Mouse (Mus musculus): Measurements from ENCODE around the gene Dpp8. TPM values are rescaled to one million over a fixed set of nuclear protein-coding genes. Genes with fewer than 3 reads are reported as not detected.

Dpp8 gene
- polyA plus RNA-seq, 1 experiment from 2014 or later: 34.8 TPM

GRCm38 (mm10) chr9:65113694-65114093 is 81.5 kb downstream of the Dpp8 start:
- no peak overlapping the region for H3K27ac ChIP-seq (ENCODE audit: low read depth)
- H3K9ac ChIP-seq: no peak overlapping the region
- peaks cover 16% of the 10 kb centered on the region; the same call in 1 of the 2 replicates for H3K36me3 ChIP-seq (ENCODE audit: insufficient read depth)
- TF ChIP-seq CTCF (IDR thresholded peaks at IDR 0.05; ENCODE audit: low read depth): no peak
- H3K4me3 ChIP-seq (ENCODE audit: low read depth, low read length): no peak overlapping the region
- no peaks in the 10 kb centered on the region for H3K9me3 ChIP-seq (ENCODE audit: low read depth, low read length)
- no peak for ATAC-seq (ENCODE audit: insufficient read depth)
- no peaks in the 10 kb centered on the region for H3K27me3 ChIP-seq (ENCODE audit: insufficient read depth, low read length)
- WGBS: 75% methylated on average over 2 of the region's 2 CpGs
- H3K4me1 ChIP-seq (ENCODE audit: insufficient read depth): peaks cover 9% of the 10 kb centered on the region; the same call in 1 of the 2 replicates
- no peak overlapping the region for H3K4me2 ChIP-seq
- DNase-seq: no peak

- Histone ChIP-seq H3K4me1 (ENCODE audit: insufficient read depth) (no peaks in the 10 kb centered on the region; the same call in 1 of the 2 replicates), H3K9ac (no peak overlapping the region), H3K36me3 (ENCODE audit: insufficient read depth) (peaks cover 17% of the 10 kb centered on the region; the same call in 1 of the 2 replicates), H3K4me3 (ENCODE audit: low read depth, low read length) (no peak overlapping the region), H3K27me3 (ENCODE audit: insufficient read depth, low read length) (no peaks in the 10 kb centered on the region), H3K4me2 (no peak overlapping the region), H3K9me3 (ENCODE audit: low read depth, low read length) (no peaks in the 10 kb centered on the region), H3K27ac (ENCODE audit: low read depth) (no peak overlapping the region)
- DNase-seq (no peak), ATAC-seq (ENCODE audit: insufficient read depth) (no peak)
- WGBS: 75% methylated on average over 2 of the region's 2 CpGs
- no peak for TF ChIP-seq CTCF (IDR thresholded peaks at IDR 0.05; ENCODE audit: low read depth)
Measured at GRCm38 (mm10) chr9:65115891-65116290, 83.7 kb downstream of the Dpp8 start.

- Histone ChIP-seq H3K27me3 (ENCODE audit: insufficient read depth, low read length) (no peaks in the 10 kb centered on the region), H3K36me3 (ENCODE audit: insufficient read depth) (peaks cover 24% of the 10 kb centered on the region; the same call in 1 of the 2 replicates), H3K4me2 (no peak overlapping the region), H3K9me3 (ENCODE audit: low read depth, low read length) (no peaks in the 10 kb centered on the region), H3K9ac (no peak overlapping the region), H3K27ac (ENCODE audit: low read depth) (no peak overlapping the region), H3K4me1 (ENCODE audit: insufficient read depth) (no peaks in the 10 kb centered on the region; the same call in 1 of the 2 replicates), H3K4me3 (ENCODE audit: low read depth, low read length) (no peak overlapping the region)
- DNase-seq (no peak), ATAC-seq (ENCODE audit: insufficient read depth) (no peak)
- TF ChIP-seq CTCF (IDR thresholded peaks at IDR 0.05; ENCODE audit: low read depth): no peak
- WGBS: 69% methylated on average over 2 of the region's 2 CpGs
Measured at GRCm38 (mm10) chr9:65117516-65117915, 85.3 kb downstream of the Dpp8 start.

- no peak overlapping the region for H3K9ac ChIP-seq
- H3K4me3 ChIP-seq (ENCODE audit: low read depth, low read length): no peak overlapping the region
- no peaks in the 10 kb centered on the region for H3K9me3 ChIP-seq (ENCODE audit: low read depth, low read length)
- H3K36me3 ChIP-seq (ENCODE audit: insufficient read depth): peaks cover 34% of the 10 kb centered on the region
- TF ChIP-seq CTCF (IDR thresholded peaks at IDR 0.05; ENCODE audit: low read depth): peak; percentile 94
- H3K27ac ChIP-seq (ENCODE audit: low read depth): no peak overlapping the region
- H3K4me2 ChIP-seq: no peak overlapping the region
- ATAC-seq (ENCODE audit: insufficient read depth): peak; percentile 71; the same call in 1 of the 2 replicates
- peaks cover 7% of the 10 kb centered on the region; the same call in 1 of the 2 replicates for H3K27me3 ChIP-seq (ENCODE audit: insufficient read depth, low read length)
- WGBS: 13% methylated on average over 3 of the region's 3 CpGs
- peak; percentile 93 for DNase-seq
- no peaks in the 10 kb centered on the region for H3K4me1 ChIP-seq (ENCODE audit: insufficient read depth)
Measured at GRCm38 (mm10) chr9:65120935-65121334, 88.7 kb downstream of the Dpp8 start.

GRCm38 (mm10) chr9:65122545-65122944 is 90.3 kb downstream of the Dpp8 start:
- DNase-seq: peak; percentile 51
- no peak overlapping the region for H3K27ac ChIP-seq (ENCODE audit: low read depth)
- ATAC-seq (ENCODE audit: insufficient read depth): peak; percentile 15; the same call in 1 of the 2 replicates
- peak overlapping the region; percentile 29; the same call in 1 of the 2 replicates for H3K4me2 ChIP-seq
- no peaks in the 10 kb centered on the region for H3K4me1 ChIP-seq (ENCODE audit: insufficient read depth)
- H3K4me3 ChIP-seq (ENCODE audit: low read depth, low read length): no peak overlapping the region
- H3K36me3 ChIP-seq (ENCODE audit: insufficient read depth): peaks cover 43% of the 10 kb centered on the region
- peaks cover 7% of the 10 kb centered on the region; the same call in 1 of the 2 replicates for H3K27me3 ChIP-seq (ENCODE audit: insufficient read depth, low read length)
- no peak for TF ChIP-seq CTCF (IDR thresholded peaks at IDR 0.05; ENCODE audit: low read depth)
- H3K9ac ChIP-seq: no peak overlapping the region; the same call in 1 of the 2 replicates
- H3K9me3 ChIP-seq (ENCODE audit: low read depth, low read length): no peaks in the 10 kb centered on the region
- WGBS: 15% methylated on average over 18 of the region's 18 CpGs

GRCm38 (mm10) chr9:65123552-65124168 is 91.4 kb downstream of the Dpp8 start:
- Histone ChIP-seq H3K9me3 (ENCODE audit: low read depth, low read length) (no peaks in the 10 kb centered on the region), H3K4me1 (ENCODE audit: insufficient read depth) (no peaks in the 10 kb centered on the region), H3K4me2 (peak overlapping the region; percentile 83), H3K27me3 (ENCODE audit: insufficient read depth, low read length) (peaks cover 7% of the 10 kb centered on the region; the same call in 1 of the 2 replicates), H3K9ac (peak overlapping the region; percentile 51), H3K36me3 (ENCODE audit: insufficient read depth) (peaks cover 38% of the 10 kb centered on the region), H3K4me3 (ENCODE audit: low read depth, low read length) (peak overlapping the region; percentile 35), H3K27ac (ENCODE audit: low read depth) (no peak overlapping the region)
- TF ChIP-seq CTCF (IDR thresholded peaks at IDR 0.05; ENCODE audit: low read depth): peak; percentile 83
- DNase-seq: peak; percentile 85
- WGBS: 9% methylated on average over 47 of the region's 48 CpGs
- peak; percentile 62 for ATAC-seq (ENCODE audit: insufficient read depth)

- peak; percentile 22; the same call in 1 of the 2 replicates for ATAC-seq (ENCODE audit: insufficient read depth)
- Histone ChIP-seq H3K4me1 (ENCODE audit: insufficient read depth) (no peaks in the 10 kb centered on the region), H3K36me3 (ENCODE audit: insufficient read depth) (peaks cover 40% of the 10 kb centered on the region), H3K27ac (ENCODE audit: low read depth) (no peak overlapping the region), H3K4me3 (ENCODE audit: low read depth, low read length) (peak overlapping the region; percentile 14), H3K4me2 (peak overlapping the region; percentile 52), H3K9ac (0 out of 2 replicates have a peak overlapping the region, but pooled peaks have one; percentile 10), H3K9me3 (ENCODE audit: low read depth, low read length) (no peaks in the 10 kb centered on the region), H3K27me3 (ENCODE audit: insufficient read depth, low read length) (peaks cover 7% of the 10 kb centered on the region; the same call in 1 of the 2 replicates)
- peak; percentile 72 for DNase-seq
- 21% methylated on average over 25 of the region's 25 CpGs for WGBS
- TF ChIP-seq CTCF (IDR thresholded peaks at IDR 0.05; ENCODE audit: low read depth): peak; percentile 67
Measured at GRCm38 (mm10) chr9:65128123-65128815, 96.1 kb downstream of the Dpp8 start.
